Mouse (Mus musculus): ENCODE measurements around the gene Crtam.

GRCm38 (mm10) chr9:40997116-40997779, 7.2 kb downstream of the Crtam start:
- no peak for TF ChIP-seq MAFK (IDR thresholded peaks at IDR 0.05; ENCODE audit: insufficient read depth, low read depth, low read length)
- TF ChIP-seq ZC3H11A (IDR thresholded peaks at IDR 0.05; ENCODE audit: borderline replicate concordance, low read depth, low read length) = no peak

Data from ES-E14 (cell line).